Mouse (Mus musculus) heart, adult 8-10 months (tissue): ENCODE measurements around the gene Ces1d. TPM values are rescaled to one million over a fixed set of nuclear protein-coding genes. Genes with fewer than 3 reads are reported as not detected.

Experiments used
- DNase-seq: peaks from one replicate; pipeline ENCODE4 v3.0.0; 2022; ENCODE audit warnings: low spot score
- total RNA-seq, 4 experiments: library from RNA; stranded (reverse); gene quantifications; 2 replicates each; pipeline ENCODE4 v1.2.4; 2022

Gene Ces1d
- total RNA-seq, 4 experiments from 2014 or later: 274 to 413 (median 315) TPM

DNA sequence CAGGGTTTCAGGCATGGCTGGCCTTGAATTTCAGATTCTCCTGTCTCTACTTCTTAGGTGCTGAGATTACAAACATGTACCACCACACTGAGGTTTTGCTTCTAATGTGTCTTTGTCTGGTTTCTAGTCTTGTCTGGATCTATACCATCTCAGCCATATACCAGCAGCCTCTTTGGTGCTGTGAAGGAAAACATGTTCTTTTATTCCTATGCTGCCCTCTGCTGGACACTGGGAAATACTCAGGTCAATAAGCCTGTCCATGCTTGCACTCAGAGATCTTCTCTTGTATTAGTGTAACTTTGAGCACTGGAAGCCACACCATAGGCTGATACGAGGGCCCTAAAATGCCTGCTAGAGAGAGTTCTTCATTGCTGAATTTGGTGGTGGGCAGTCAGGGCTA is 56.9 kb downstream of the Ces1d start:
- peak; percentile 50 for DNase-seq

DNA sequence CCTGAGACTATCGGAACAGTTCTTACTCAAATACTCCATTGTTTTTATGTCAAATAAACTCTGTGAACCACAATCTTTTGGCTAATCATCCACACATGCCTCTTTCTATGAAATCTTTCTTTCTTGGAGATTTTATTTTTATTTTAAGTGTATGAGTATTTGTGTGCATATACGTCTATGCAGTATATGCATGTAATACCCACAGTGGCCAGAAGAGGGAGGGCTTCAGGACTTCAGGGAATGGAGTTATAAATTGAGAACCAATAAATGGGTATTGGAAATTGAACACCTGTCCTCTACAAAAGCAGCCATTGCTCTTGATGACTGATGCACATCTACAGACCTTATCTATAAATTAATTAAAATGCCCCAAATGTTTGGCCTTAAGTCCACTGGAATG is 65.4 kb downstream of the Ces1d start:
- no peak for DNase-seq

DNA sequence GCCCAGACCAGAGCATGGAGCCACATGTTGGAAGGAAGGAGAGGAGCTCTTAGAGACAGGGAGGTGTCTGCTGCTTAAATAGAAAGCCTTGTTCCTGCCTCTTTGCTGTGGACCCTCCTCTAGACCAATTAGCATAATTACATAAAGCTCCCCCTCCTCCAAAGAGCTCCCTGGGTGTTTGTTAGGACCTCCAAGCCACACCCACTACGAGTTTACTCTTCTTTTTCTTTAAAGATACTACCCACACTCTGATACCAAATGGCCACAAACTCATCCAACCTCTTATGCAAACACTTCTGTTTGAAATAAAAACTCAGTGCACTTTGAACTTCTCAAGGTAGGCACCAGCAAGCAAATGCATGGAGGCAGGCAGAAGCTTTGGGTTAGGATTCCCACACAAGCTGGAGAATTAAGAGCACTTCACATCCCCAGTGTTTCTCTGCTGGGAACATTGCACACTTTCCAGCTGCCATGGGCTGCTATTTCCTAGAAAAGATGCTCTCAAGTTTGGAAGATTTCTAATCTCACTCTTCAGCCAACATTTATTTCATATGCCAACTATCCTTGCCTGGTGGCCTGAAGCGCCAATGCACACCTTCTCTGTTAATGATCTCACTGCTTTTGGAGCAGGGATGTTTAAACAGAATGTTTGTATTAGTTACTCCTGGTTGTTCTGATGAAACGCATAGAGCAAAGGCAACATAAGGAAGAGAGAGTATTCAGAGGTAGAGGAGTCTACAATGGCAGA is 66.2 kb downstream of the Ces1d start, which contains the start of gene Ces1c:
TSS of gene Ces1c (minus strand) at position 51 of the 748 bp plus-strand sequence.
- no peak for DNase-seq

DNA sequence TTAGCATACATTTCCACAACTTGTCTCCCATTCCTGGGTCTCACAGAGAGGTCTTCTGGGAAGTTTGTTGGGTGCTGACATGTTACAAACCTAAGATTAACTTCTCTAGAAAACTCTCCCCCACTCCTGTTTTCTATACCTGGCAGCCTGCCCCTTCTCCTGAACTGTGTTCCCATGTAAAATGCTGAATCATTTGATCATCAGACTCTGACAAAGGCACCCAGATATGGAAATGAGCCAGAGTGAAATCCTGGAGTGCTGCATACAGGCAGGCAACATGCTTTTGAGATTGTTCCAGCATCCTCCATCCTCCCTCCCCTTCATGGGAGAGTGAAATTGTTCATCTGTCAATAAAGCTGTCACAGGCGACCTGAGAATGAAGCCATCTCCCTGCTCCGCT is 71.2 kb downstream of the Ces1d start:
- no peak for DNase-seq

DNA sequence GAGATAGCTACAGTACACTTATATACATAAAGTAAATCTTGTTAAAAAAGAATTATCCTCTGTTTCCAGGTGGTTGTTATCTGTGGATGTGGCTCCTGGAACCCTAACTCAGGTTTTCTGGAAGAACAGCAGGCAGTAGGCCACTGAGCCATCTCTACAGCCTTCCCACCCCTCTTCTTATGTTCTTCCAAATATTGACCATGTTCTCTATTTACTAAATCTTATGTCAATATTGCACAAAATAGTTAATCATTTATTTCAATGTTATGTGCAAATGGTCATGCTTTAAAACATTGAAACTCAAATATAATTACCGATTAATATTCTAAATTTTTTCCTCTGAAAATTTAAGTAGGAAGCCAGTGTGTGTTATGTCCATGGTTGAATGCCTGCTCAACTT is 75.6 kb downstream of the Ces1d start:
- no peak for DNase-seq

Other genes with a start within 250 kb of the Ces1d start
- under 1 TPM; 0.05 to 0.19 (median 0.09) TPM for gene Slc6a2, start 237.8 kb downstream of the Ces1d start, total RNA-seq
- gene Ces1a, start 149.6 kb downstream of the Ces1d start, total RNA-seq: not detected
- not detected for gene Ces1b, start 117.8 kb downstream of the Ces1d start, total RNA-seq
- not detected for gene Ces1c, start 66.6 kb downstream of the Ces1d start, total RNA-seq
- 1 to 10 TPM in 1 of 4 experiments, under 1 TPM in 3; 0.49 to 1.3 (median 0.81) TPM for gene Ces1e, start 31.8 kb upstream of the Ces1d start, total RNA-seq
- gene Ces1f, start 81.9 kb upstream of the Ces1d start, total RNA-seq: 1 to 10 TPM in 1 of 4 experiments, under 1 TPM in 3; 0.25 to 1.2 (median 0.57) TPM
- gene Ces1g, start 139.5 kb upstream of the Ces1d start, total RNA-seq: under 1 TPM in 1 of 4 experiments, not detected in 3; 0.19 TPM
- gene Ces1h, start 181.9 kb upstream of the Ces1d start, total RNA-seq: not detected